ENCODE assay signal across 13 mouse cellular contexts in genomic region chr11:101023371-101023770, GRCm38 (mm10). TPM values are rescaled to one million over a fixed set of nuclear protein-coding genes. Genes with fewer than 3 reads are reported as not detected.
DNase-seq lines count a peak whose midpoint lies in the region; ATAC-seq and TF ChIP-seq lines count a peak whose summit lies in the region.
"Had no signal": no experiment of that assay in that cellular context is flagged by ENCODE, and none has a peak within 500 bp of the region (broad histone marks: within the 10 kb centered on the region; RNA-seq: fewer than 3 reads in every experiment).

No protein-coding gene starts in this region.

- H3K9me3 ChIP-seq in midbrain, postnatal 0 days (ENCODE audit: low read length) = no peaks in the 10 kb centered on the region
- H3K9me3 ChIP-seq in midbrain, embryonic 14.5 days (ENCODE audit: control insufficient read depth, low read length) = no peaks in the 10 kb centered on the region
- H3K9me3 ChIP-seq: lung, embryonic 15.5 days had no signal

- TF ChIP-seq EP300 in heart, adult 2 months (IDR thresholded peaks at IDR 0.05; ENCODE audit: insufficient read depth, low read depth, low read length) = no peak

- no peaks in the 10 kb centered on the region for H3K79me2 ChIP-seq in heart, adult 2 months (replicated peaks; ENCODE audit: control insufficient read depth, insufficient read depth, low read length)

- intact Hi-C loops in heart, adult 2 months (cut with DNase I) = no loop called here

- peak; percentile 41 for DNase-seq in heart, postnatal 4 days
- no peak for DNase-seq in heart, adult 2 months
- peak; percentile 81 for DNase-seq in midbrain, postnatal 0 days (ENCODE audit: low spot score)
- DNase-seq in midbrain, embryonic 14.5 days = no peak
- DNase-seq in cerebellum, adult 8-10 months = peak; percentile 68
- peak; percentile 19 for DNase-seq in skeletal muscle tissue, adult 2 months (ENCODE audit: low read depth, low spot score)
- DNase-seq: adrenal gland, adult 2 months; kidney, adult 11 months had no signal

- H3K27ac ChIP-seq in heart, adult 2 months = no peak overlapping the region
- H3K27ac ChIP-seq in midbrain, postnatal 0 days (ENCODE audit: low read depth, low read length) = no peak overlapping the region
- H3K27ac ChIP-seq in midbrain, embryonic 14.5 days (replicated peaks; ENCODE audit: low read depth, low read length) = no peak overlapping the region
- H3K27ac ChIP-seq: lung, embryonic 15.5 days had no signal

- H3K4me3 ChIP-seq in heart, adult 2 months = no peak overlapping the region
- H3K4me3 ChIP-seq in midbrain, postnatal 0 days (ENCODE audit: low read depth, low read length) = no peak overlapping the region
- no peak overlapping the region for H3K4me3 ChIP-seq in midbrain, embryonic 14.5 days (replicated peaks; ENCODE audit: low read depth, low read length)
- H3K4me3 ChIP-seq: lung, embryonic 15.5 days had no signal

- peaks cover 13% of the 10 kb centered on the region for H3K36me3 ChIP-seq in heart, adult 2 months (ENCODE audit: control insufficient read depth, insufficient read depth, low read length)
- H3K36me3 ChIP-seq in midbrain, postnatal 0 days (ENCODE audit: insufficient read depth, low read length) = peaks cover 64% of the 10 kb centered on the region
- H3K36me3 ChIP-seq in midbrain, embryonic 14.5 days (ENCODE audit: control insufficient read depth, insufficient read depth, low read length) = peaks cover 95% of the 10 kb centered on the region

- ATAC-seq in midbrain, postnatal 0 days (ENCODE audit: low FRiP score) = no peak
- no peak for ATAC-seq in midbrain, embryonic 14.5 days (ENCODE audit: low FRiP score, low TSS enrichment)
- no peak for ATAC-seq in erythroblast, adult 5-6 weeks (replicated peaks; ENCODE audit: low FRiP score, poor library complexity, severe bottlenecking)
- ATAC-seq: CD4-positive, CD25-positive, alpha-beta regulatory T cell, adult 4 months had no signal

- TF ChIP-seq POLR2A in heart, adult 2 months (IDR thresholded peaks at IDR 0.05; ENCODE audit: insufficient read depth, low read depth, low read length) = no peak

- no peak for TF ChIP-seq CTCF in heart, adult 2 months (IDR thresholded peaks at IDR 0.05)
- TF ChIP-seq CTCF in midbrain, postnatal 0 days (IDR thresholded peaks at IDR 0.05) = no peak

- H3K4me2 ChIP-seq in midbrain, postnatal 0 days (ENCODE audit: low read depth, low read length, poor library complexity, severe bottlenecking) = no peak overlapping the region
- H3K4me2 ChIP-seq in midbrain, embryonic 14.5 days (ENCODE audit: low read length) = no peak overlapping the region
- H3K4me2 ChIP-seq: lung, embryonic 15.5 days had no signal

- no peaks in the 10 kb centered on the region; the same call in 1 of the 2 replicates for H3K4me1 ChIP-seq in heart, adult 2 months (ENCODE audit: control insufficient read depth, insufficient read depth, low read length)
- H3K4me1 ChIP-seq in midbrain, postnatal 0 days (ENCODE audit: insufficient read depth, low read length) = no peaks in the 10 kb centered on the region
- no peaks in the 10 kb centered on the region for H3K4me1 ChIP-seq in midbrain, embryonic 14.5 days (ENCODE audit: control insufficient read depth, insufficient read depth, low read length)
- H3K4me1 ChIP-seq: lung, embryonic 15.5 days had no signal

- no peak overlapping the region for H3K9ac ChIP-seq in heart, adult 2 months (ENCODE audit: low read depth, low read length)
- H3K9ac ChIP-seq in midbrain, postnatal 0 days (replicated peaks; ENCODE audit: low read length, poor library complexity, severe bottlenecking) = no peak overlapping the region
- no peak overlapping the region for H3K9ac ChIP-seq in midbrain, embryonic 14.5 days (replicated peaks; ENCODE audit: low read length)
- H3K9ac ChIP-seq: lung, embryonic 15.5 days had no signal

- H3K27me3 ChIP-seq in heart, adult 2 months (ENCODE audit: control insufficient read depth, insufficient read depth, low read length) = no peaks in the 10 kb centered on the region
- no peaks in the 10 kb centered on the region for H3K27me3 ChIP-seq in midbrain, postnatal 0 days (ENCODE audit: insufficient read depth, low read length)
- no peaks in the 10 kb centered on the region for H3K27me3 ChIP-seq in midbrain, embryonic 14.5 days (ENCODE audit: control insufficient read depth, insufficient read depth, low read length)
- H3K27me3 ChIP-seq: lung, embryonic 15.5 days had no signal

- 77% methylated on average over 12 of the region's 12 CpGs for WGBS in heart, adult 2 months
- 78% methylated on average over 12 of the region's 12 CpGs for WGBS in midbrain, postnatal 0 days
- 85% methylated on average over 12 of the region's 12 CpGs for WGBS in midbrain, embryonic 14.5 days

RNA-seq across cellular contexts. Expression of gene Atp6v0a1, which starts 14.1 kb away (rescaled TPM):
- 100 to 1,000 TPM; 112 to 115 TPM for total RNA-seq in heart, postnatal 4 days (2021)
- 10 to 100 TPM; 89.6 to 92.6 TPM for total RNA-seq in heart, adult 2 months (2021)
- polyA plus RNA-seq in heart, adult 2 months (2012; rRNA removed) = 77.4 and 85.9 TPM in 2 replicates
- 242 and 247 TPM in 2 replicates for total RNA-seq in midbrain, postnatal 0 days (2014; rRNA removed)
- 204 and 210 TPM in 2 replicates for polyA plus RNA-seq in midbrain, postnatal 0 days (2015; fragmentation: Nextera tagmentation; extraction: Ambion mirVana)
- polyA plus RNA-seq in midbrain, embryonic 14.5 days (2014; fragmentation: Nextera tagmentation; extraction: Ambion mirVana) = 115 and 119 TPM in 2 replicates
- 487 and 539 TPM in 2 replicates for total RNA-seq in erythroblast, adult 5-6 weeks (2015; ENCODE audit: low replicate concordance)
- 528 and 748 TPM in 2 replicates for total RNA-seq in erythroblast, adult 5-6 weeks (2017; ENCODE audit: low replicate concordance)

RNA-seq across cellular contexts. Expression of gene Naglu, which starts 46.4 kb away (rescaled TPM):
- total RNA-seq in heart, postnatal 4 days (2021) = 10 to 100 TPM in 1 of 2 experiments, 1 to 10 TPM in 1; 9.0 to 10.1 TPM
- total RNA-seq in heart, adult 2 months (2021) = 1 to 10 TPM; 7.4 to 8.3 TPM
- polyA plus RNA-seq in heart, adult 2 months (2012; rRNA removed) = 11.0 and 14.3 TPM in 2 replicates
- total RNA-seq in midbrain, postnatal 0 days (2014; rRNA removed) = 20.9 and 22.2 TPM in 2 replicates
- polyA plus RNA-seq in midbrain, postnatal 0 days (2015; fragmentation: Nextera tagmentation; extraction: Ambion mirVana) = 16.0 and 16.6 TPM in 2 replicates
- 9.5 and 9.8 TPM in 2 replicates for polyA plus RNA-seq in midbrain, embryonic 14.5 days (2014; fragmentation: Nextera tagmentation; extraction: Ambion mirVana)
- 3.1 and 3.7 TPM in 2 replicates for total RNA-seq in erythroblast, adult 5-6 weeks (2015; ENCODE audit: low replicate concordance)
- 2.0 and 2.8 TPM in 2 replicates for total RNA-seq in erythroblast, adult 5-6 weeks (2017; ENCODE audit: low replicate concordance)

RNA-seq across cellular contexts. Expression of gene Cavin1, which starts 52.7 kb away (rescaled TPM):
- 100 to 1,000 TPM; 479 to 498 TPM for total RNA-seq in heart, postnatal 4 days (2021)
- total RNA-seq in heart, adult 2 months (2021) = 100 to 1,000 TPM; 219 to 225 TPM
- polyA plus RNA-seq in heart, adult 2 months (2012; rRNA removed) = 114 and 135 TPM in 2 replicates
- 24.8 and 26.0 TPM in 2 replicates for total RNA-seq in midbrain, postnatal 0 days (2014; rRNA removed)
- 46.0 and 47.5 TPM in 2 replicates for polyA plus RNA-seq in midbrain, postnatal 0 days (2015; fragmentation: Nextera tagmentation; extraction: Ambion mirVana)
- polyA plus RNA-seq in midbrain, embryonic 14.5 days (2014; fragmentation: Nextera tagmentation; extraction: Ambion mirVana) = 8.0 and 16.3 TPM in 2 replicates
- 0.63 TPM in 1 of 2 replicates, not detected in the other for total RNA-seq in erythroblast, adult 5-6 weeks (2015; ENCODE audit: low replicate concordance)
- total RNA-seq in erythroblast, adult 5-6 weeks (2017; ENCODE audit: low replicate concordance) = 1.1 TPM in 1 of 2 replicates, not detected in the other

RNA-seq across cellular contexts. Expression of gene Hsd17b1, which starts 54.8 kb away (rescaled TPM):
- not detected for total RNA-seq in heart, postnatal 4 days (2021)
- under 1 TPM; 0.47 to 0.70 TPM for total RNA-seq in heart, adult 2 months (2021)
- polyA plus RNA-seq in heart, adult 2 months (2012; rRNA removed) = 0.32 and 0.55 TPM in 2 replicates
- total RNA-seq in midbrain, postnatal 0 days (2014; rRNA removed) = 0.27 TPM in 1 of 2 replicates, not detected in the other
- polyA plus RNA-seq in midbrain, postnatal 0 days (2015; fragmentation: Nextera tagmentation; extraction: Ambion mirVana) = not detected in 2 replicates
- 0.16 and 0.43 TPM in 2 replicates for polyA plus RNA-seq in midbrain, embryonic 14.5 days (2014; fragmentation: Nextera tagmentation; extraction: Ambion mirVana)
- total RNA-seq in erythroblast, adult 5-6 weeks (2015; ENCODE audit: low replicate concordance) = 2.1 TPM in 1 of 2 replicates, not detected in the other
- 1.9 TPM in 1 of 2 replicates, not detected in the other for total RNA-seq in erythroblast, adult 5-6 weeks (2017; ENCODE audit: low replicate concordance)
- polyA plus RNA-seq: heart, postnatal 0 days; stomach, embryonic 14.5 days had no signal

RNA-seq across cellular contexts. Expression of gene Coasy, which starts 59.0 kb away (rescaled TPM):
- 10 to 100 TPM; 15.4 to 16.2 TPM for total RNA-seq in heart, postnatal 4 days (2021)
- total RNA-seq in heart, adult 2 months (2021) = 10 to 100 TPM; 15.8 to 17.5 TPM
- 22.1 and 24.6 TPM in 2 replicates for polyA plus RNA-seq in heart, adult 2 months (2012; rRNA removed)
- total RNA-seq in midbrain, postnatal 0 days (2014; rRNA removed) = 41.8 and 48.7 TPM in 2 replicates
- 31.5 and 34.1 TPM in 2 replicates for polyA plus RNA-seq in midbrain, postnatal 0 days (2015; fragmentation: Nextera tagmentation; extraction: Ambion mirVana)
- 43.6 and 44.4 TPM in 2 replicates for polyA plus RNA-seq in midbrain, embryonic 14.5 days (2014; fragmentation: Nextera tagmentation; extraction: Ambion mirVana)
- total RNA-seq in erythroblast, adult 5-6 weeks (2015; ENCODE audit: low replicate concordance) = 6.7 and 7.5 TPM in 2 replicates
- total RNA-seq in erythroblast, adult 5-6 weeks (2017; ENCODE audit: low replicate concordance) = 3.8 and 9.6 TPM in 2 replicates

Comparison
In these comparisons a context has a peak if more than half of its experiments do, and no peak if none do; other contexts are left out.
1. DNase-seq: peak in heart, postnatal 4 days (single experiment), midbrain, postnatal 0 days (single experiment), cerebellum, adult 8-10 months (single experiment) and skeletal muscle tissue, adult 2 months (single experiment); none in heart, adult 2 months (0 of 2) and midbrain, embryonic 14.5 days (single experiment).
2. RNA of gene Cavin1, which starts 52.7 kb away (total RNA-seq): 479 to 498 TPM in heart, postnatal 4 days, 219 to 225 TPM in heart, adult 2 months and 24.8 to 26.0 TPM in midbrain, postnatal 0 days; 0.63 to 1.1 TPM in erythroblast, adult 5-6 weeks; every median in the first group is over 10 times any median in the second.